Mouse (Mus musculus) stomach, postnatal 0 days (tissue): ENCODE results near the gene Tcf7l1.

Experiments used
- CTCF ChIP-seq: IDR thresholded peaks from 2 replicates; pipeline ENCODE4 v1.5.1; 2016; ENCODE audit warnings: antibody characterized with exemption, low read depth, mild to moderate bottlenecking, moderate library complexity
- EP300 ChIP-seq: optimal IDR thresholded peaks from 2 replicates; pipeline ENCODE3; 2016; ENCODE audit warnings: antibody characterized with exemption

DNA sequence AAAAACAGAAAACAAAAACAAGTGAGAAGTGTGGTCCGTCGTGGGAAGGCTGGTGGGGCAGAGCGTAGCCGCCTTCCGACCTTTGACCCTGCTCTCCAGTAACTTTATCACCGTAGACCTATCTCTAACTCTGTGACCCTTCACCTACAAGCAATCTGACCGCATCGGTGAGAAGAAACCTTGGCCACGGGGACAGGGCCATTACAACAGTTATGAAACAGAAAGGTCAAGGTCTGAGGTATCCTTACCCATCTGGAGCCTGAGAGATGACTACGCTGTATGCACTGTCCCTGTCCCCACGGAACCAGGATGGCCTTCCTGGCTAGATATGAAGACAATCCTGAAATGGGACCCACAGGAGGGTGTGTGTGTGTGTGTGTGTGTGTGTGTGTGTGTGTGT is 204.9 kb downstream of the Tcf7l1 start:
- TF ChIP-seq EP300, result no peak
- no peak for TF ChIP-seq CTCF
